Mouse (Mus musculus): ENCODE results near the gene Gdpd5. TPM values are rescaled to one million over a fixed set of nuclear protein-coding genes. Genes with fewer than 3 reads are reported as not detected.

Gene Gdpd5
- polyA plus RNA-seq, 1 experiment from 2014 or later: 15.0 TPM

GRCm38 (mm10) chr7:99448619-99449018 is 67.4 kb downstream of the Gdpd5 start:
- ATAC-seq (ENCODE audit: low read depth) (no peak), DNase-seq (ENCODE audit: low spot score) (no peak)
- no peaks in the 10 kb centered on the region for H3K4me1 ChIP-seq (ENCODE audit: control insufficient read depth, insufficient read depth, low read length)
- WGBS: 64% methylated on average over 5 of the region's 5 CpGs
- H3K4me3 ChIP-seq (ENCODE audit: low read depth, low read length): no peak overlapping the region
- no peaks in the 10 kb centered on the region for H3K27me3 ChIP-seq (replicated peaks; ENCODE audit: control insufficient read depth, insufficient read depth, low read length)
- no peaks in the 10 kb centered on the region for H3K36me3 ChIP-seq (ENCODE audit: control insufficient read depth, insufficient read depth, low read length)
- no peaks in the 10 kb centered on the region for H3K9me3 ChIP-seq (ENCODE audit: control insufficient read depth, low read length)
- no peak overlapping the region for H3K9ac ChIP-seq (ENCODE audit: low read depth, low read length)
- H3K4me2 ChIP-seq (ENCODE audit: low read depth, low read length): no peak overlapping the region
- H3K27ac ChIP-seq (replicated peaks; ENCODE audit: low read depth, low read length): no peak overlapping the region

DNA sequence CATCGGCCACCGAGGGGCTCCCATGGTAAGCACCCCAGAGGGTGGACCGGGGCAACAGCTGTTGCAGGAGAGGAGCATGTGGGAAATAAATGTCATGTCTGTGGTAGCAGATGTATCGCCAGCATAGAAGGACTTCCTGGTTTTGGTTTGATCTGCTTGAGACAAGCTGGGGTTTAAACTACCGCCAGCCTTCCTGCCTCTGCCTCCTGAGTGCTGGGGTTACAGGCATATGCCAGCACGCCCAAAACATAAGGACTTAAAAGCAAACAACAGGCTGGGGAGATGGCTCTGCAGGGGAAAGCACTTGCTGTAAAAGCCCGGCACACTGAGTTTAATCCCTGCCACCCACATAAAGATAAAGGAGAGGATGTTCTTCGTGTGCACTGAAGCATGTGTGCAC is 67.8 kb downstream of the Gdpd5 start:
- WGBS: 62% methylated on average over 8 of the region's 8 CpGs
- Histone ChIP-seq H3K4me2 (ENCODE audit: low read depth, low read length) (no peak overlapping the region), H3K9me3 (ENCODE audit: control insufficient read depth, low read length) (no peaks in the 10 kb centered on the region), H3K9ac (ENCODE audit: low read depth, low read length) (no peak overlapping the region), H3K27ac (replicated peaks; ENCODE audit: low read depth, low read length) (no peak overlapping the region), H3K27me3 (replicated peaks; ENCODE audit: control insufficient read depth, insufficient read depth, low read length) (no peaks in the 10 kb centered on the region), H3K36me3 (ENCODE audit: control insufficient read depth, insufficient read depth, low read length) (no peaks in the 10 kb centered on the region), H3K4me3 (ENCODE audit: low read depth, low read length) (no peak overlapping the region), H3K4me1 (ENCODE audit: control insufficient read depth, insufficient read depth, low read length) (no peaks in the 10 kb centered on the region)
- ATAC-seq (ENCODE audit: low read depth) (no peak), DNase-seq (ENCODE audit: low spot score) (no peak)

DNA sequence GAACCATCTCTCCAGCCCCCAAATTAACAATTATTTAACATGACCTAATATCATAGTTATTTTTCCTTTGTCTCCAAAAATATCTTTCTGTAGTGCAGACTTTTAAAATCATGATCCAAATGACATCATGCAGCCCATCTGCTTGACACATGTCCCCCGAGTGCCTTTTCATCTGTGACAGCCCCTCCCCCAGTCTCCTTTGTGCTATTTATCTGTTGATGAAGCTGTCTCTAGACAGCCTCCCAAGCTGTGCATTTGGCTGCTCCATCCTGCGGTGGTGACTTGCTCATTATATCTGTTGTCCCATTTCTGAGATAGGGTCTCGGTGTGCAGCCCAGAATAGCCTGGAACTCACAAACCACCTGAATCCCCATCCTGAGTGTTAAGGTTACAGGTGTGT is 68.5 kb downstream of the Gdpd5 start:
- Histone ChIP-seq H3K27ac (replicated peaks; ENCODE audit: low read depth, low read length) (no peak overlapping the region), H3K4me1 (ENCODE audit: control insufficient read depth, insufficient read depth, low read length) (no peaks in the 10 kb centered on the region), H3K4me2 (ENCODE audit: low read depth, low read length) (no peak overlapping the region), H3K27me3 (replicated peaks; ENCODE audit: control insufficient read depth, insufficient read depth, low read length) (no peaks in the 10 kb centered on the region), H3K4me3 (ENCODE audit: low read depth, low read length) (no peak overlapping the region), H3K36me3 (ENCODE audit: control insufficient read depth, insufficient read depth, low read length) (no peaks in the 10 kb centered on the region), H3K9me3 (ENCODE audit: control insufficient read depth, low read length) (no peaks in the 10 kb centered on the region), H3K9ac (ENCODE audit: low read depth, low read length) (no peak overlapping the region)
- peak; percentile 56 for DNase-seq (ENCODE audit: low spot score)
- 49% methylated on average over 3 of the region's 3 CpGs for WGBS
- no peak for ATAC-seq (ENCODE audit: low read depth)

GRCm38 (mm10) chr7:99450703-99451102 is 69.5 kb downstream of the Gdpd5 start:
- Histone ChIP-seq H3K4me1 (ENCODE audit: control insufficient read depth, insufficient read depth, low read length) (no peaks in the 10 kb centered on the region), H3K4me3 (ENCODE audit: low read depth, low read length) (no peak overlapping the region), H3K9me3 (ENCODE audit: control insufficient read depth, low read length) (no peaks in the 10 kb centered on the region), H3K4me2 (ENCODE audit: low read depth, low read length) (no peak overlapping the region), H3K36me3 (ENCODE audit: control insufficient read depth, insufficient read depth, low read length) (no peaks in the 10 kb centered on the region), H3K27ac (replicated peaks; ENCODE audit: low read depth, low read length) (no peak overlapping the region), H3K27me3 (replicated peaks; ENCODE audit: control insufficient read depth, insufficient read depth, low read length) (no peaks in the 10 kb centered on the region), H3K9ac (ENCODE audit: low read depth, low read length) (no peak overlapping the region)
- DNase-seq (ENCODE audit: low spot score) (peak; percentile 83), ATAC-seq (ENCODE audit: low read depth) (peak; percentile 58)
- 0% methylated on average over 3 of the region's 3 CpGs for WGBS

GRCm38 (mm10) chr7:99452859-99453258 is 71.6 kb downstream of the Gdpd5 start:
- WGBS: 74% methylated on average over 7 of the region's 7 CpGs
- Histone ChIP-seq H3K27me3 (replicated peaks; ENCODE audit: control insufficient read depth, insufficient read depth, low read length) (no peaks in the 10 kb centered on the region), H3K4me1 (ENCODE audit: control insufficient read depth, insufficient read depth, low read length) (no peaks in the 10 kb centered on the region)

DNA sequence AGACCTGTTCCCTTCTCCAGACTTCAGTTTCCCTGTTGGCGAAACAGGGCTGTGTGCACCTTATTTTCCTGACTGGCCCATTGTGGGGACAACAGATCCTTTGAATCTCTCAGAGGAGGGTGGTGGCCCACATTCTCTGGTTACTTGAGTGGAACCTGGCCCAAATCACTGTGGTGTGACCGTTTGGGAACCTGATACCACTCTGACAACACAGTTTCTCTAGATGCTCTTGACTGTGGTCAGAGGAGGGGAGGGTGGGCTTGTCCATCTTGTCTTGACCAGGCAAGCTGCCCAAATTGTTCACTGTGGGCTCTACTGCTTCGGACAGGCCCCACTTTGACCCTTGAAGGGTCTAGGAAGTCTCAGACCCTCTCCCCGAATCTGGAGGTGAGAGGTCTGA is 72.8 kb downstream of the Gdpd5 start:
- H3K9ac ChIP-seq (ENCODE audit: low read depth, low read length): no peak overlapping the region
- no peak for DNase-seq (ENCODE audit: low spot score)
- H3K4me2 ChIP-seq (ENCODE audit: low read depth, low read length): no peak overlapping the region
- H3K36me3 ChIP-seq (ENCODE audit: control insufficient read depth, insufficient read depth, low read length): no peaks in the 10 kb centered on the region
- H3K27me3 ChIP-seq (replicated peaks; ENCODE audit: control insufficient read depth, insufficient read depth, low read length): no peaks in the 10 kb centered on the region
- H3K9me3 ChIP-seq (ENCODE audit: control insufficient read depth, low read length): no peaks in the 10 kb centered on the region
- ATAC-seq (ENCODE audit: low read depth): no peak
- H3K4me1 ChIP-seq (ENCODE audit: control insufficient read depth, insufficient read depth, low read length): no peaks in the 10 kb centered on the region
- 65% methylated on average over 4 of the region's 4 CpGs for WGBS
- no peak overlapping the region for H3K4me3 ChIP-seq (ENCODE audit: low read depth, low read length)
- H3K27ac ChIP-seq (replicated peaks; ENCODE audit: low read depth, low read length): no peak overlapping the region

More at GRCm38 (mm10) chr7:99452859-99453258, 71.6 kb downstream of the Gdpd5 start:
- Histone ChIP-seq H3K27ac (replicated peaks; ENCODE audit: low read depth, low read length) (no peak overlapping the region), H3K4me3 (ENCODE audit: low read depth, low read length) (no peak overlapping the region), H3K36me3 (ENCODE audit: control insufficient read depth, insufficient read depth, low read length) (no peaks in the 10 kb centered on the region), H3K9me3 (ENCODE audit: control insufficient read depth, low read length) (no peaks in the 10 kb centered on the region), H3K9ac (ENCODE audit: low read depth, low read length) (no peak overlapping the region), H3K4me2 (ENCODE audit: low read depth, low read length) (no peak overlapping the region)
- ATAC-seq (ENCODE audit: low read depth) (no peak), DNase-seq (ENCODE audit: low spot score) (no peak)

GRCm38 (mm10) chr7:99458849-99459248 is 77.6 kb downstream of the Gdpd5 start:
- Histone ChIP-seq H3K36me3 (ENCODE audit: control insufficient read depth, insufficient read depth, low read length) (peaks cover 11% of the 10 kb centered on the region; the same call in 1 of the 2 replicates), H3K27me3 (replicated peaks; ENCODE audit: control insufficient read depth, insufficient read depth, low read length) (no peaks in the 10 kb centered on the region), H3K9ac (ENCODE audit: low read depth, low read length) (no peak overlapping the region), H3K4me2 (ENCODE audit: low read depth, low read length) (no peak overlapping the region), H3K27ac (replicated peaks; ENCODE audit: low read depth, low read length) (no peak overlapping the region), H3K4me1 (ENCODE audit: control insufficient read depth, insufficient read depth, low read length) (no peaks in the 10 kb centered on the region), H3K9me3 (ENCODE audit: control insufficient read depth, low read length) (no peaks in the 10 kb centered on the region), H3K4me3 (ENCODE audit: low read depth, low read length) (no peak overlapping the region)
- 78% methylated on average over 8 of the region's 8 CpGs for WGBS
- ATAC-seq (ENCODE audit: low read depth): no peak
- no peak for DNase-seq (ENCODE audit: low spot score)

DNA sequence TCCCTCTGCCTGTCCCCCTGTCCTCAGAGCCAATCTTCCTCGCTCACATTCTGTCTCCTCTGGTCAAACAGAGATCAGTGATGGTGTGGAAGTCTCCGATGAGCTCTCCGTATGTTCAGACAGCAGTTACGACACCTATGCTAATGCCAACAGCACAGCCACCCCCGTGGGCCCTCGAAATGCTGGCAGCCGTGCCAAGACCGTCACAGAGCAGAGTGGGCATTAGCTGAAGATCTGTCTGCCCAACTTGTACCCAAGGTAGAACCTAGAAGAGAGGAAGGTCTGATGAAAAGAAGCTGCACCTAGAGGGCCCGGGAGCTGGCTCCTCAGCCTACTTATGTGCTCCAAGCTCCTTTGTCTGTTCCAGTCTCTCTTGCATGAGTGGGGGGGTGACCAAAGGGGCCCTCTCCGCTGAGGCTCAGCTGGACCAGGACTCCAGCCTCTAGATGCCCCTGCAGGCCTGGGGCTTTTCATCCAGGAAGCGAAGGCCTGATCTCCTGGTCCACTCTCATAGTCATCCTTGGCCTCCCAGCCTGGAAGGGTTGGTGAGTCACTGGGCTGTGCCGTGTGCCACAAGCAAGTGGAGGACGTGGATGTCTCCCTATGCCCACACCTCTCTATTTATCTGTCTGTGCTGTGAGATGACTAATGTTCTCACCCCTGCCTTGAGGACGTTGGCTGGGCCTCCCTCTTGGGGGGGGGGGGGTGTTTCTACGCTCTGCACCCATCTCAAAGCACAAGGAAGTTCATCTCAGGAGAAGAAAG is 78.9 kb downstream of the Gdpd5 start:
- Histone ChIP-seq H3K9ac (ENCODE audit: low read depth, low read length) (no peak overlapping the region), H3K27me3 (replicated peaks; ENCODE audit: control insufficient read depth, insufficient read depth, low read length) (no peaks in the 10 kb centered on the region), H3K4me3 (ENCODE audit: low read depth, low read length) (no peak overlapping the region), H3K4me2 (ENCODE audit: low read depth, low read length) (no peak overlapping the region), H3K9me3 (ENCODE audit: control insufficient read depth, low read length) (no peaks in the 10 kb centered on the region), H3K36me3 (ENCODE audit: control insufficient read depth, insufficient read depth, low read length) (peaks cover 11% of the 10 kb centered on the region; the same call in 1 of the 2 replicates), H3K4me1 (ENCODE audit: control insufficient read depth, insufficient read depth, low read length) (no peaks in the 10 kb centered on the region), H3K27ac (replicated peaks; ENCODE audit: low read depth, low read length) (no peak overlapping the region)
- DNase-seq (ENCODE audit: low spot score) (no peak), ATAC-seq (ENCODE audit: low read depth) (no peak)
- WGBS: 92% methylated on average over 14 of the region's 15 CpGs

- Histone ChIP-seq H3K4me2 (ENCODE audit: low read depth, low read length) (no peak overlapping the region), H3K9ac (ENCODE audit: low read depth, low read length) (no peak overlapping the region), H3K36me3 (ENCODE audit: control insufficient read depth, insufficient read depth, low read length) (peaks cover 11% of the 10 kb centered on the region; the same call in 1 of the 2 replicates), H3K27me3 (replicated peaks; ENCODE audit: control insufficient read depth, insufficient read depth, low read length) (no peaks in the 10 kb centered on the region), H3K4me1 (ENCODE audit: control insufficient read depth, insufficient read depth, low read length) (peaks cover 9% of the 10 kb centered on the region), H3K4me3 (ENCODE audit: low read depth, low read length) (no peak overlapping the region), H3K9me3 (ENCODE audit: control insufficient read depth, low read length) (no peaks in the 10 kb centered on the region), H3K27ac (replicated peaks; ENCODE audit: low read depth, low read length) (no peak overlapping the region)
- WGBS: 80% methylated on average over 2 of the region's 2 CpGs
- ATAC-seq (ENCODE audit: low read depth): no peak
- DNase-seq (ENCODE audit: low spot score): no peak
Observed at GRCm38 (mm10) chr7:99463120-99463519, 81.9 kb downstream of the Gdpd5 start.
